Mouse (Mus musculus): ENCODE data around the gene Kif1a.

DNA sequence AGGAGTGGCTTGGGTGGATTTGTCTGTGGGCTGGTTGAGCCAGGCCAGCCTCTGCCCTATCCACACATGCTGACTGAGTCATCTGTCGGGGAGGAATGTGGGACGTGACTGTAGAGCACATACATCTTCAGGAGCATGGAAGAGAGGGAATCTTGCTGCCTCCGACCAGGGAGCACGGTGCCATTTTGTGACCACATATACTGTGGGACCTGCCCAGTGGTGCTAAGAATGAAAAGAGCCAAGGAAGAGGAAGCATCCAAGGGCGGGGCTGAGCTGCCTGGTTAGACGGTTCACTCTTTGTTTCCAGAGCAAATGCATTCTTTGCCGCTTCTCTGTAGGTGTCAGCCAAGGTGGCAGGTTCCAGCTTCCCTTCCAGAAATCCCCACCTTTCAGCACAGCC lies 123.1 kb downstream of the Kif1a start:
- no peak for TF ChIP-seq CHD2 (IDR thresholded peaks at IDR 0.05; ENCODE audit: low read depth, low read length)
- no peak for TF ChIP-seq MAFK (IDR thresholded peaks at IDR 0.05; ENCODE audit: insufficient read depth, low read depth, low read length)
- no peak for TF ChIP-seq ZC3H11A (IDR thresholded peaks at IDR 0.05; ENCODE audit: borderline replicate concordance, low read depth, low read length)
- TF ChIP-seq HCFC1 (IDR thresholded peaks at IDR 0.05; ENCODE audit: borderline replicate concordance, insufficient read depth, low read length) = no peak
- TF ChIP-seq ZNF384 (IDR thresholded peaks at IDR 0.05; ENCODE audit: low read depth, low read length) = no peak

Data from ES-E14 (cell line).